ENCODE assay signal across 12 mouse cellular contexts in genomic region chr7:78621115-78621514, GRCm38 (mm10).
"Had no signal": no experiment of that assay in that cellular context is flagged by ENCODE, and none has a peak within 500 bp of the region (broad histone marks: within the 10 kb centered on the region; RNA-seq: fewer than 3 reads in every experiment).

No protein-coding gene starts in this region.

- DNase-seq: kidney, adult 8-10 months; kidney, postnatal 10 days; kidney, postnatal 36 days; layer of hippocampus, postnatal 36 days; liver, embryonic 13.5 days; lung, adult 2 months; lung, postnatal 14 days; lung, postnatal 4 days; right cerebral cortex, adult 18-20 months; right cerebral cortex, postnatal 25 days; spleen, adult 18-20 months; thymus, postnatal 25 days had no signal
